Mouse (Mus musculus) adrenal gland, adult 2 months (tissue): ENCODE results near the gene Tnik. TPM values are rescaled to one million over a fixed set of nuclear protein-coding genes. Genes with fewer than 3 reads are reported as not detected.

Experiments
- DNase-seq: peaks from one replicate; pipeline ENCODE4 v3.0.0; 2021
- polyA plus RNA-seq: library from polyadenylated mRNA; depleted of rRNA; stranded (reverse); fragments of >200 nt; gene quantifications from 2 replicates; pipeline ENCODE4 v1.2.3, GENCODE M21; 2012
- total RNA-seq, 2 experiments: library from RNA; stranded (reverse); gene quantifications; 2 replicates each; pipeline ENCODE4 v1.2.3; 2021

The Tnik gene
- total and polyA plus RNA-seq, 3 experiments = 4.0 to 13.3 (median 12.9) TPM

GRCm38 (mm10) chr3:28544345-28544869 is 281.4 kb downstream of the Tnik start:
- DNase-seq = no peak

- DNase-seq = no peak
These were observed 285.1 kb downstream of the Tnik start for GRCm38 (mm10) chr3:28547965-28548730.

DNA sequence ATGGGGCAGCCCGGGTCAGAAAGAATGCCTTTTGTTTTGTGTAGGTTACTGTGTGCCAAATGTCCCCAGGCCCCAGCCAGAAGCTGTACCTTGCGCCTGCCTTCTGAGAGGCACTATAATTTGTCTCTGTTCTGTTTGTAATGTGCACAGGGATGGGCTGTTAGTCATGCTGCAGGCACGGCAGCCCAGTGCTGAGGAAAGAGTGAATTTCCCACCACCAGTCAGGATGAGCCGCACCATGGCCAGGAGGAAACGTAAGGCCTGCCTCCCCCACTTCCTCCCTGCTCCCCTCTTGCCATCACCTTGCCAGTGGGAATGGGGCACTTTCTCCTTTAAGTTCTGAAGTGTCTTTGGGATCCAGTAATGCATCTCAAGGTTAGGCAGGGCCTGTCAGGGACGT is 286.4 kb downstream of the Tnik start:
- DNase-seq = peak; percentile 54

- no peak for DNase-seq
These were observed 287.6 kb downstream of the Tnik start for GRCm38 (mm10) chr3:28550497-28551093.

DNA sequence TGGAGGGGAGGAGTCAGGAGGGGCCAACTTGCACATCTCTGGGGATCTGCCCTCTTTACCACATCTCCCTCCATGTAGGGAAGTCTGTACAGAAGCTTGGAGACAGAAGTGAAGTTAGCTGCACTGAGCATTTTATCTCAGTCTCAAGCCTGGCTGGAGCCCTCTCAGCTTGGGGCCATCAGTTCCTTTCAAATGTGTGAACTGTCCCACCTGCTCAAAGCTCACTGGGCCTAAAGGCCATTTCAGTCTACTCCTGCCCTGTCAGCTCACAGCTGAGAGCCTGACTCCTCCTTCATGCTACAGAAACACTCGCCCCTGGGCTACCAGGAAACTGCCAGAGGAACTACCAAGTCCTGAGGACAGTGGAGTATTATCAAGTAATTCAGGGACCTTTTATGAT is 288.7 kb downstream of the Tnik start:
- no peak for DNase-seq

DNA sequence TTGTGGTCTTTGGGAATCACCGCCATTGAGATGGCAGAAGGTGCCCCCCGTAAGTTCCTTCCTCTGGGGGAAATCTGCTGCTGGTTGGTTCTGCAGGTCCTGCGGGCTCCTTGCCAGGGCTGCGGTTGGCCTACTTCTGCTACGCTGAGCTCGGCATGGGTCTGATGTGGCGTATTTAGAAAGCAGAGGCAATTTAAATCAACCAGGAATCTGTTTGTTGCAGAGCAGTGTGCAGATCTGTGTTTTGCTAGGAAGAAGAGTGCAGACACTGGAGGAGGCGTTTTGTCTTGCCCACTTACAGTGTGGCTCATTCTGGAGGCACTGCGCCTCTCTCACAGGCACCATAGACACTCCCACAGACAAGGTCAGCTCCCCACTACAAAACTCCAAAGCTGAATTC is 291.9 kb downstream of the Tnik start:
- DNase-seq = no peak

DNA sequence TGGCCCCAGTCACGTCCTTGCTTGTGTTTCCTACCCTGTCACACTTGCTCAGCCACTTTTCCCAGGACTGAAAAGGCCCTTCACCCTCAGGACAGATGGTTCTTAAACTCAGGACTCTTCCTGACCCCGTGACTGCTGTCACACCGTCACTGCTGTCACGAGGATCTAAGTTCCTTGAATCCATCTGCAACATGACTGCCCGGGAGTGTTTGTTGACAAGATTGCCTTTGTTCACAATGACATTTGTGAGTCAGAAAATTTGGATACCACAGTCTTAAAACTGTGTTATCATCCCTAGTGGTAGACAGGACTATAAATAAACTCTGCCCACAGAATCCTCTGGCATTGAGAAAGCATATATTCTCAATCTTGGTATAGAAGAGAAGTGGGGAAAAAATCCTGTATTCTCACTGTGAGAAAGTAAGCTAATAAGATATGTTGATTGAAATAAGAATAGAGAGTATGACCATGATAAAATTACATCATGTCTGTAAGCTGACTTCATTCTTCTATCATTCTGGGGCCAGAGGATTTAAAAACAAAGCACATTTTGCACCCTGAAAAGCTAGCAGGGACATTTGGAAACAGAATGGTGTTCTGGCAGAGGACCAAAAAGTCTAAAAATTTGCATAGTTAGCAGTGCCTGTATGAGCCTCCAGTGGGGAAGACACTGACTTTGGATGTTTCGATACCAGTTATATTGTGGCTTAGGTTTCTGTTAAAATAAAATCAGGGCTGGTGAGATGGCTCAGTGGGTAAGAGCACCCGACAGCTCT is 293.0 kb downstream of the Tnik start:
- DNase-seq = peak; percentile 15

- DNase-seq = no peak
These were observed 295.4 kb downstream of the Tnik start for GRCm38 (mm10) chr3:28558328-28558871.

DNA sequence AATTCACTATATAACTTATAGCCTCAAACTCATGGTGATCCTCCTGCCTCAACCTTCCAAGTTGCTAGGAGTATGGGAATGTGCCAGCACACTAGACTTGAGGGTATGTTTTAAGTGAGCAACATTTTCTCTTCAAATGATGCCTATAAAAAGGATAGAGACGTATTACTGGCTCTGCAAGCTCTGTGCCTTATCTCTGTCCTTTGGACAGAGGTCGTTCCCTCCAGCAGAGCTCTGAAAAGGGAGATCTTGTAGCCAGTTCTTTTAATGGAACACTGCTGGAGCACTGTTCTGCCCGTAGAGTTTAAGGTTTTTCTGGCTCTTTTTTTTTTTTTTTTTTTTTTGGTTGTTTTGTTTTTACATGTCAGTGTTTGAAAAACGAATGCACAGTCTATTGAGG is 298.4 kb downstream of the Tnik start:
- no peak for DNase-seq

DNA sequence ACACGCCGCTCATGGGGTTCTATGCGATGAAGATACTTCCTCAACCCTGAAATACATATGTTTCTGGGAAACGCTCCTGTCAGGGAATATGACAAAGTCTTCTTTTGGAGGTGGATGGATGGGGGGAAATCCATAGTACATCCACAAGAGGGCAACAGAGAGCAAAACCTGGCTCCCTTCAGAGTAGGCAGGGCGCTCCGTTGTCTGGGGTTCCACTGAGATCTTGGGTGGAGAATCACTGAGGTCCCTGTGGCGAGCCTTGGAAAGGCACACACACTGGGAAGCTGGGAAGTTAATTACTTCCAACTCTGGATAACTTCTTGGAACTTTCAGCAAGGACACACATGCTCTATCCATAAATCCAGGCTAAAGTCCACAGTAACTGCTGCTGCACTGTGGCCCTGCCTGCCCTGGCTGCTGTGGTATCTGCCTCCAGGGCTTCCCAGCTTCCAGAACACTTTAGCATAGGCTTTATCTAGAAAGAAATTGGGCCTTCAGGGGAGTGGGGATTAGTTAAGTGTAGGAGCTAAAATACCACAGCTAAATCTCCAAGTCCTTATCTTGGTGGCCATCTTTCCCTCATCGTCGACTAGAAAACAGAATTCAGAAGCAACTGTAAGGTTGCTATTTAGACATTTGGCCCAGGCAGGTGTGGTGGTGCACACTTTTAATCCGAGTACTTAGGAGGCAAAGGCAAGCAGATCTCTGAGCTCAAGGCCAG is 299.8 kb downstream of the Tnik start:
- DNase-seq = peak; percentile 18

GRCm38 (mm10) chr3:28564370-28565357 is 301.6 kb downstream of the Tnik start:
- DNase-seq = no peak

GRCm38 (mm10) chr3:28577301-28577700 is 314.3 kb downstream of the Tnik start:
- DNase-seq = no peak

DNA sequence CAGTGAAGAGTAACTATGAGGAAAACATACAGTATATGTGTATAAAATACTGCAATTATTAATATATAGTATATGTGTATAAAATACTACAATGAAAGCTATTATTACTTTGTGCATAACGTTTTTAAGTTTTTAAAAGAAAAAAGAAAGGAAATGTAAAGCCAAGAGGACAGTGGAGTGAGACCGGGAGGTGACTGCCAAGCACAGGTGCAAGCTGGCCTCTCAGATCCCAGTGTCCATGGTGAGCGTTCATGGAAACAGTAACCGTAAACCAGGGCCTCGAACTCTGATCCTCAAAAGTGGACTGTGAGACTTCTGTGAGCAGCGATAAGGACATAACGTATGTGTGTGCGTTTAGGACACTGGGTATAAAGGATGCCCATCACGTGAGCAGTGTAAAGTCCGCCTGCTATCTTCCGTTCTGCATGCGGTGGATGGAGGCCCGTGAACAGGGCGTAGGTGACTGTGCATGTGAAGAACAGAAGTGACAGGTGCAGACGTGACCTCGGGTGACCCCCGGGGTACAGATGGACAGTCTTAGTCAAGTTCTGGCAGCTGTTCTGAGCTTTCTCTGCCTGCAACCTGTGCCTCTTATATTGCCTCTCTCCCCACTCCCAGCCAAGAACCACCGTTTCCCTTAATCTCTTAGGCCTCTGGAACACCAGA is 316.1 kb downstream of the Tnik start:
- DNase-seq = no peak

DNA sequence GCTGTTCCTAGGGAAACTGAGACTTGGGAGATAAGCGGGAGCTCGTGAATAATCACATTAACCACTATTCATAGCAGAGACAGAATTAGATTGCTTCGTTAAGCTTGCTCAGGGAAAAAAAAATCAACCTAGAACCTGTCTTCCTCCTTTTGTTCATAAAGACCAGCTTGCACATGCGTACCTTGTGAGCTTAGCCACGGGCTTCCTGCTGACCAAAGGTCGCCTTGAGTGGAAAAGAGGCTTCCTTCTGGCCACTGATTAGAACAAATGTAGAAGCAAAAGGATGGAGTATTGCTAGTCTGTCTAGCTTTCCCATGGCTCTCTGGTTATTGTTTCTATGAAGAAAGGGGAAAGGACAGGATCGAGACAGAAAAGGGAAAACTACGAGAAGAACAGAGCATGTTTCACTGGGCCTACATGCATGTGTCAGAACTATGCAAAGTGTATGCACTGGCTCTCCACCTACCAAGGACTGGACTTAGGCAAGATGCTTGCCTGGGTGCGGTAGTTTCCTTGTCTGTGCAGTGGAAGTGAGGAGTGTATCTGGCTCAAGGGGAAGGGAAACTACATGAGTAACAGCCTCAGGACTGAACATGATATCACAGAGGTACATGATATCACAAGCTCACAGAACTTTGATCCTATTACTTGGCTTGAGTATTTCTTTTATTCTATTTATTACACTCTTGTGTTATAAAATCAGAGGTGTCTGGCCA is 322.9 kb downstream of the Tnik start:
- no peak for DNase-seq

DNA sequence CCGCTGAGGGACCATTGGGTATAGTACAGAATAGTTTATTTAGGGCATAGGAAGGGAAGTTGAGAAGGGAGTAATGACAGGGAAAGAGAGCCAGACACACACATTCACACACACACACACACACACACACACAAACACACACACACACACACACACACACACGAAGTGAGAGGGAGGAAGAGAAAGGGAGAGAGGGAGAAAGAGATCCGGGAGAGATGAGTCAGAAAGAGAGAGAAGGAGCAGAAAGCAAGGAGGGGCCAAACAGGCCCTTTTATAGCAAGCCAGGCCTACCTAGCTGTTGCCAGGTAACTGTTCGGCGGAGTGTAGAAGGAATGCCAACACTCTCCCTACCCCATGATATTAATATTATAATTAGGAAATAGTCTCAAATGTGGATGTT is 324.8 kb downstream of the Tnik start:
- DNase-seq = no peak

GRCm38 (mm10) chr3:28591345-28591744 is 328.3 kb downstream of the Tnik start:
- DNase-seq = no peak

GRCm38 (mm10) chr3:28593922-28594321 is 330.9 kb downstream of the Tnik start:
- no peak for DNase-seq

DNA sequence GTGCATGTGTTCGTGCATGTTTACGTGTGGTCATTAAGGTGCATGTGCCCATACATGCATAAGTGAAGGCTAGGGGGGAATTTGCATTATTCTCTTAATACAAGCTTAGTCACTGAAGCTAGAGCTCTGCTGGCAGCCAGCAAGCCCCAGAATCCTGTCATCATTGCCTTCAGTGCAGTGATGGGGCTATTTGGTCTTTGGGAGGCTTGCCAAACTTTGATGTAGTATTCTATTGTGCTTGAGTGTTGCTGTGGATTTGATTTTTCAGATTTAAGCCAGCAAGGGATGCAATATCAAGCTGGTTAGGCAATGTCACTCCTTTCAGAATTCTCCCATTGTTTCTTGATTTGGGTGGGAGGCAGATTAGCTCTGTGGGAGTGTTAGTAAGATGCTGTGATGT is 336.5 kb downstream of the Tnik start:
- DNase-seq = no peak

- DNase-seq = no peak
These were observed 343.7 kb downstream of the Tnik start for GRCm38 (mm10) chr3:28606741-28607140.
